Mouse (Mus musculus): ENCODE results near the gene Rab35.

DNA sequence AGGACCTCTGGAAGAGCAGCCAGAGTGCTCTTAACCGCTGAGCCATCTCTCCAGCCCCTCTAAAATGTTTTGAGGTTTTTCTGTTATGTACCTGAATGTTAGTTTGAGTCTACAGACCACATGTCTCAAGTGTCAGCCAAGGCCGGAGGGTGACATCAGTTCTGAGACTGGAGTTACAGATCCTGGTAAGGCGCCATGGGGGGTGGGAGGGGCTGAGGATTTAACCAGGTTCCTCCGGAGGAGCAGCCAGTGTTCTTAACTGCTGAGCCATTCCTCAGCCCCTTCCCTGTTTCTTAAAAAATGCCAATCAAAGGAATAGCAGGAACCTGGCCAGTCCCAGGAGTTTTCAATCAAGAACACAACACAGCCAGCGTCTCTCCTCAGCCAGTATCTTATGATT lies 1.4 kb upstream of the Rab35 start:
- TF ChIP-seq CTCF (conservative IDR thresholded peaks at IDR 0.05; ENCODE audit: insufficient read depth, insufficient read length, low read depth, low read length): no peak
- no peak for TF ChIP-seq POLR2A (IDR thresholded peaks at IDR 0.05; ENCODE audit: low read depth, low read length)
